Mouse (Mus musculus) inflammation-experienced regulatory T-cells, adult 16 weeks (primary cell): Measurements from ENCODE around the gene Adamts16. TPM values are rescaled to one million over a fixed set of nuclear protein-coding genes. Genes with fewer than 3 reads are reported as not detected.

ENCODE experiments used
- polyA plus RNA-seq: library from polyadenylated mRNA; unstranded; fragments of 100-300 nt; shearing (Covaris generic); gene quantifications from one replicate; pipeline ENCODE4 v1.2.1, GENCODE M21; 2017

Gene Adamts16
- polyA plus RNA-seq: not detected

GRCm38 (mm10) chr13:70841421-70841904 is at the start of gene Adamts16:
Adamts16 (minus strand) TSS chr13:70841811.

Other genes with a start within 250 kb of the Adamts16 start
- 10.6 TPM for gene Ice1, start 204.2 kb downstream of the Adamts16 start, polyA plus RNA-seq